Mouse (Mus musculus) splenic B cell, adult 2 months (primary cell): Measurements from ENCODE around the gene Slc39a10.

ENCODE experiments used
- DNase-seq: peaks from one replicate; pipeline ENCODE4 v3.0.0-alpha.2; 2011; ENCODE audit warnings: low read depth, low spot score
- H3K27me3 ChIP-seq: 2 replicates; pipeline ENCODE4 v1.6.1; 2012; ENCODE audit warnings: mild to moderate bottlenecking, low read length, moderate library complexity, mixed read lengths; ENCODE audit not compliant: control insufficient read depth, poor library complexity, insufficient read depth, severe bottlenecking
- H3K36me3 ChIP-seq: 2 replicates; pipeline ENCODE4 v1.6.1; 2012; ENCODE audit warnings: mild to moderate bottlenecking, low read length, moderate library complexity, mixed read lengths; ENCODE audit not compliant: control insufficient read depth, poor library complexity, insufficient read depth, severe bottlenecking

The Slc39a10 gene

GRCm38 (mm10) chr1:46892752-46893151 lies at the start of gene Slc39a10:
TSS of gene Slc39a10 (minus strand) at chr1:46892852.
- no peaks in the 10 kb centered on the region for H3K36me3 ChIP-seq

GRCm38 (mm10) chr1:46939295-46939694 lies 46.6 kb upstream of the Slc39a10 start:
- Histone ChIP-seq H3K27me3 (no peaks in the 10 kb centered on the region), H3K36me3 (no peaks in the 10 kb centered on the region)
- DNase-seq, result no peak

More at GRCm38 (mm10) chr1:46892752-46893151, at the start of gene Slc39a10:
- DNase-seq, result no peak
- H3K27me3 ChIP-seq, result no peaks in the 10 kb centered on the region

- no peaks in the 10 kb centered on the region for H3K27me3 ChIP-seq
- DNase-seq, result no peak
Observed at GRCm38 (mm10) chr1:46937641-46938040, 45.0 kb upstream of the Slc39a10 start.

GRCm38 (mm10) chr1:46927104-46927503 lies 34.5 kb upstream of the Slc39a10 start:
- Histone ChIP-seq H3K36me3 (no peaks in the 10 kb centered on the region), H3K27me3 (no peaks in the 10 kb centered on the region)
- peak; percentile 37 for DNase-seq

More at GRCm38 (mm10) chr1:46937641-46938040, 45.0 kb upstream of the Slc39a10 start:
- H3K36me3 ChIP-seq, result no peaks in the 10 kb centered on the region

- DNase-seq, result no peak
- Histone ChIP-seq H3K36me3 (no peaks in the 10 kb centered on the region), H3K27me3 (no peaks in the 10 kb centered on the region)
Observed at GRCm38 (mm10) chr1:46926239-46926638, 33.6 kb upstream of the Slc39a10 start.

- no peak for DNase-seq
- Histone ChIP-seq H3K36me3 (no peaks in the 10 kb centered on the region), H3K27me3 (no peaks in the 10 kb centered on the region)
Observed at GRCm38 (mm10) chr1:46924992-46925391, 32.3 kb upstream of the Slc39a10 start.

- Histone ChIP-seq H3K27me3 (no peaks in the 10 kb centered on the region), H3K36me3 (no peaks in the 10 kb centered on the region)
- peak; percentile 31 for DNase-seq
Observed at GRCm38 (mm10) chr1:46922904-46923303, 30.3 kb upstream of the Slc39a10 start.

GRCm38 (mm10) chr1:46921630-46922029 lies 29.0 kb upstream of the Slc39a10 start:
- peak; percentile 71 for DNase-seq
- H3K36me3 ChIP-seq, result no peaks in the 10 kb centered on the region
- no peaks in the 10 kb centered on the region for H3K27me3 ChIP-seq

GRCm38 (mm10) chr1:46916237-46916636 lies 23.6 kb upstream of the Slc39a10 start:
- no peaks in the 10 kb centered on the region for H3K27me3 ChIP-seq

GRCm38 (mm10) chr1:46914349-46914748 lies 21.7 kb upstream of the Slc39a10 start:
- no peaks in the 10 kb centered on the region for H3K27me3 ChIP-seq
- peak; percentile 52 for DNase-seq
- H3K36me3 ChIP-seq, result no peaks in the 10 kb centered on the region

More at GRCm38 (mm10) chr1:46916237-46916636, 23.6 kb upstream of the Slc39a10 start:
- H3K36me3 ChIP-seq, result no peaks in the 10 kb centered on the region
- no peak for DNase-seq

GRCm38 (mm10) chr1:46912506-46913156 lies 20.0 kb upstream of the Slc39a10 start:
- Histone ChIP-seq H3K27me3 (no peaks in the 10 kb centered on the region), H3K36me3 (no peaks in the 10 kb centered on the region)
- no peak for DNase-seq

GRCm38 (mm10) chr1:46910154-46910553 lies 17.5 kb upstream of the Slc39a10 start:
- no peak for DNase-seq
- H3K27me3 ChIP-seq, result no peaks in the 10 kb centered on the region
- no peaks in the 10 kb centered on the region for H3K36me3 ChIP-seq

GRCm38 (mm10) chr1:46905706-46906105 lies 13.1 kb upstream of the Slc39a10 start:
- DNase-seq, result peak; percentile 51
- no peaks in the 10 kb centered on the region for H3K36me3 ChIP-seq
- no peaks in the 10 kb centered on the region for H3K27me3 ChIP-seq

GRCm38 (mm10) chr1:46902102-46902683 lies 9.5 kb upstream of the Slc39a10 start:
- H3K27me3 ChIP-seq, result no peaks in the 10 kb centered on the region
- H3K36me3 ChIP-seq, result no peaks in the 10 kb centered on the region
- no peak for DNase-seq

- Histone ChIP-seq H3K27me3 (no peaks in the 10 kb centered on the region), H3K36me3 (no peaks in the 10 kb centered on the region)
- peak; percentile 68 for DNase-seq
Observed at GRCm38 (mm10) chr1:46894281-46894842, 1.7 kb upstream of the Slc39a10 start.
